Mouse (Mus musculus) liver (tissue): Measurements from ENCODE around the gene Slc2a13.
A peak's percentile ranks its signal among the peaks of the same experiment; 100 is the strongest.

ENCODE experiments used
- DNase-seq: peaks from one replicate; pipeline ENCODE4 v3.0.0-alpha.2; 2020; ENCODE audit warnings: mixed read lengths

Slc2a13 gene

DNA sequence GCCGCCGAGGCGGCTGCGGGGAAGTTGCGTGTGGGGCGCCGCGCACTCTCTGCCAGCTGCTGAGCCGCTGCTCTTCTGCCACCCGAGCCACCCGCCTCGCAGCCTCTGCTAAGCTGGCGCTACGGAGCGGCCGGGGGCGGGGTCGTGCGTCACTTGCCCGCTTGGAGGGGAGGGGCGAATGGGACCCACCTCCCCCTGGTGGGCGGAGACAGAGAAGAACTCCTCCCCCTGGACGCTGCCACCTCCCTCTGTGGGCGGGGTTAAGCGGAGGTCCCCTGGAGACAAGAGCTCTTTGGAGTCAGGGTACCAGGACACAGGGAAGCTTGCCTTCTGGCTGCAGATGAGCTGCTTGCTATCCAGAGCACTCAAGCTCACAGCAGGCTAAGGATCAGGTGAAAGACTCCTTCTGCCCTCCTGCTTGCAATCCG is at the start of gene Slc2a13:
Gene Slc2a13 (minus strand): TSS at position 151 of the 428 bp plus-strand sequence.
- DNase-seq = peak; percentile 84

DNA sequence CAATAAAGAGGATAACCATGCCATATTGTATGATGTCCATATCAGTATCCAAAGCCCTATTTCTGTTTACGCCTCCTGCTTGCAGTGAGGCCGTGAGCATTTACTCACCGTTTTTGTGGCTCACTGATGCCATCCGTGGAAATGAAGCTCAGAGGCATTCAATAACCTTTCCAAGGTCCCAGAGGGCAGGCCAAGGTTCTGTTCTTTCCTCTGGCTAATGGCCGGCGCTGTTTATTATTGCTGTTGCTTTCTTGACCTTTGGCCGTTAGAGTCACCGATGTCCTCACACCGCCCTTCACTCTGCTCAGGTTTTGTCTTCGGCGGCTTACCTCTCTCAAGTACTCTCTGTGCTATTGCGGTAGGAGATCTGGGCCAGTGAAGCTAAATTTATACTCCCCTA is 43.0 kb upstream of the Slc2a13 start:
- no peak for DNase-seq

DNA sequence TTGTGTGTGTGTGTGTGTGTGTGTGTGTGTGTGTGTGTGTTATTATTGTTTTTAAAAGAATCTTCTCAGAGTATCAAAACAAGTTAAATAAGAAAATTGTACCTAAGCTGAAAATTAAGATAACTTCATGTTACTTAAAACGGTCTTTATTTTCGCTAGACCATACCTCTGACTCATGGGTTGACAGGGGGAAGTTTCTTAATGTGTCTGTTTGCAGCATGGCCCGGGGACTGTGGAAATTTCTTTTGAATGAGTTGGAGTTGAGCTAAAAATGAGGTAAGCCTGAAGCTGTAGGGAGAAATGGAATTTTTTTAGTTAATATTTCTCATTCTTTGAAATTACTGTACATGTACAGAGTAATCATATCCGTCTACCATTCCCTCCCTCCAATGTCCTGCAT is 42.5 kb upstream of the Slc2a13 start:
- DNase-seq = no peak

DNA sequence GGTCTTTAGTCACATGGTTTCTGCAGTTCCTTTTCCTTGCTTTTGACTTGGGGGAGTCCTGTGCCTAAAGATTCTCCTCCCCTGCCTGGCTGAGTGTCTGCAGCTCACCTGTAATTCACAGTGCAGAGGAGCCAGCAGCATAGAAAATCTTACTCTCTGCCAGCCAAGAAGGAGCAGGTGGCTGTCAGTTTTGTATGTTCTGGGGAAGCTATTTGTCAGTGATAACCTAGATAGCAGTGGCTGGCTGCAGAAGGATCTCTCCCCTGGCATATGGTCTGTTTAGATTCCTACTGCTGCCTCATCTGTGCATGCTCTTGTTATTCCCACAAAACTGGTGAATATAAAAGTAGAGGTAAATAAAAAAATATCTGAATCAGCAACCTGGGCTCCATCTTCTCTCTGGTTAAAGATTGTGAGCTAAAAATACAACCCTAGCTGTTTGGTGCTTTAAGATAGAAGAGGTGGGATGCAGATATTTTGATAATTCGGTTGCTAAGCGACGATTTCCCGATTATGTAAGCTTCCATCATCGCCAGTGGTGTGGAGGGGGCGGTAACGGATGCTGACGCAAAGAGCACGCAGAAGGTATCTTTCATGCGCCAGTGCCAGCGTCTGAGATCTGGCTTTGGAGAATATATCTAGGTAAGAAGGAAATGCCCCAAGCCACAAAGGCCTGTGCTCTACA is 41.1 kb upstream of the Slc2a13 start:
- DNase-seq = no peak

DNA sequence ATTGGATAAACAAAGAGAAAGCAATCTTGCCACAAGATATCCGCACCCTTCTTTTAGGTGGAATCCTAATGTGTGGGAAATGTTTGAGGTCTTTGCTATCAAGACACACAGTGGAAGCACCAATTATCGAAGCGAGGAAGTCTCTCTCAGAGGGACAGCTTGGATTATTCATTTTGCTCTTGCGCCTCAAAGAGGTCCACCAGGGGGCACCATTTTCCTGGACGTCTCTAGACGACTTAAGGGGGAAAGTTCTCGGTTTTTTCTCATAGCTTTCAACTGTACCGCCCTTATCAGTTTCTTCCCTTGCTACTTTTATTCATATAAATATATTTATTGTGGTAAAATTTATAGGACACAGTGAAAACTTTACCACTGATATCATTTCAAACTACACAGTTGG is 36.7 kb upstream of the Slc2a13 start:
- DNase-seq = peak; percentile 58

DNA sequence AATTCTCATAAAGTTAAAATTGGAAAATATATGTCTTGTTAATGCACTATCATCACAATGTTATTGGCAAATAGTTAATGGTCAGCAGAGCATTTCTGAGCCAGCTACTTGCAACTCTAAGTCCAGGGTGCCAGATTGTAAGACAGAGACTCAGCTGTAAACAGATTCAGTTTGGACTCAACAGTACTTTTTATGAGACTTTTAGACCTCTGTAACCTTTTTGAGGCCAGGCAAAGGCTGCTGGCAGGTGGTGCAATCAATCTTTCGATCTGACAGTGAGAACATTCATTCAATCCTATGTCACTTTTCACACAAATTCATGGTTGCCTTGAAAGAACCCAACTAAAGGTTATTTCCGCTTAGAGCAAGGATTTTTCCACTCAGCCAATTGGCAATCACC is 35.8 kb upstream of the Slc2a13 start:
- no peak for DNase-seq

DNA sequence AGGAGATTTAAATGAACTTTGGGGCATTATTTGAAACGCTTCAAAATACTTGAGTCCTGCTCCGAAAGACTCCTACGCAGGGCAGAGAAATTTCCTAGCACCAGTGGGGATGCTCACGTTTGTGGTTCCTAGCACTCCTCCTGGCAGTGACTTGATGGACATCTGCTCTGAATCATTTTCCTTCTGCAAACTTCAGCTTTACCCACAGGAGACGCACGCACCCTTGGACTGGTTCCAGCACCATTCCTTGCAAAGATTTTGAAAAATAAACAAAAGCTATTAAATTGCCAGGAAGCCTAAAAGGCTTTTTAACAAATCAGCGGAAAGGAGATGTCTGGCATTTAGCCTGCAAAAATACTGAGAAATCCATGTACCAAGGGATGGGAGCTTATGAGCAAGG is 28.1 kb upstream of the Slc2a13 start:
- no peak for DNase-seq

DNA sequence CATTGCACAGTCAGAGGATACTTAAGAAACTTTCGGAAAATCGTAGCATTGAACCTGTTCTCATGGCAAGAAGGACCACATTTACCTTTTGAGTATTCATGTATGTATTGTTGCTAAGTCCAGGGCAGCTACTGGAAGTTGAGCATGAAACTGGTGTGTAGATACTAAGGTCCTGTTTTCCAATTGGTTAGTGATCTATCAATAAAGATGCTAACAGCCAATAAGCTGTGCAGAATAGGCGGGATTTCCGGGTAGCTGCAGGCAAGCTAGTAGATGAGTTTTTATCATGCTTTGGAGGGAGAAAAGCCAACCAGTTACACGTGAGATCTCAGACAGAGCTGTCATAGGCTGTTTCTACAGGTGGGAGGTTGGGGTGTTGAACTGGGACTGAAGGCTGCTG is 24.2 kb upstream of the Slc2a13 start:
- DNase-seq = no peak

DNA sequence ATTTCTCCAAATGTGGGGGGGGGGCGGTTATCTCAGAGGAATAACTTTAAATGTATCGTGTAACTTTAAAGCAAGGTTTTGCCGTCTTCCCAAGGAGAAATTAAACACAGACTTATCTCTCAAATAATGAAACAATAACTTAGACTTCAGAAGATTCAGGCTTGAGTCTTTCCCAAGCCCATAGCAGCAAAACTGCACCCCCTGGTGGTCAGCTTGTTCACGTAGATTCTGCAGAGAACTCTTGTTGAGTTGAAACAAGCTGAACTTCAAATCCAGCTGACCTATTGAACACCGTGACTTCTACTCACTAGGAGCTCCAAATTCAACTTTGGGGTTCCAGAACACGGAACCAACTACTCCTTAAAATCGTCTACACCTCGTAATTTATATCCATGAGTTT is 1.4 kb upstream of the Slc2a13 start:
- DNase-seq = peak; percentile 73

DNA sequence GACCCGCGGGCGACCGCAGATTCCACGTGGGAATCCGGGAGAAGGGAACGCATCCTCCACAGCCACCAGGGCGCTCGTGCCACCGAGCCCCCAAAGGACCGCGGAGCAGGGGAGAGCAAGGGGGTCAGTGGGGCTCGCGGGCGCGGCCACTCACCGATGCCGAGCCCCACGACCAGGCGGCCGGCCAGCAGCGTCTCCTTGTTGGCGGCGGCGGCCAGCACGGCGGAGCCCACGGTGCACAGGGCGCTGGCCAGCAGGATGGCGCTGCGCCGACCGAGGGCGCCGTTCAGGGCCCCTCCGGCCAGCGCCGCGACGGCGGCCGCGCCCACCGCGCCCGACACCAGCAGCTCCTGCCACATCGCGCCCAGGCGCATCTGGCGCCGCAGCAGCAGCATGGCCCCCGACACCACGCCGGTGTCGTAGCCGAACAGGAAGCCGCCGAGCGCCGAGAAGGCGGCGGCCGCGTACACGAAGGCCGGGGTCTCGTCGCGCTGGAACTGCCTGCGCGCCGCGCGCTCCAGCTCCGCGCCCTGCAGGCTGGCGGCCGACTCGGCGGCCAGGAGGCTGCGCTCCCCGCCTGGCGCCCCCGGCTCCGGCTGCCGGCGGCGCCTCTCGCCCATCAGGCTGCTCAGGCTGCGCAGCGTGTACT is 516 bp downstream of the Slc2a13 start:
- peak; percentile 15 for DNase-seq

DNA sequence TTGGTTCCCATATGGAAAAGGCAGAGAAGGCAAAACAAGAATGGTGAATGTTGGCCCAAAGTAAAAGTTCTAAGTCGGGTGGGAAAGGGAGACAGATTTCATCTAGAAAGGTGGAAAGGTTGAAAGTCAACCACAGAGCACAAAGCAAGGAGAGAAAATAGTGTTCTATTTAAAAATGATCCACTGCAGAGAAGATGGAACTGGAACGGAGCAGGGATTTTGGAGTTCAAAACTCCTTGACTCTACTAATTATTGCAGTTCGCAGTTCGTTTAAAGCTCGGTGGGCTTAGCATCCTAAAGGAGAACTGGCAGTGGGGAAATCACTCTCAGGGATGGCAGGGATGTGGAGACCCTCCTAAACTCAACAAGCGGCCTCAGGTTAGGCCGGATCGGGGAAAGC is 1.1 kb downstream of the Slc2a13 start:
- DNase-seq = no peak

DNA sequence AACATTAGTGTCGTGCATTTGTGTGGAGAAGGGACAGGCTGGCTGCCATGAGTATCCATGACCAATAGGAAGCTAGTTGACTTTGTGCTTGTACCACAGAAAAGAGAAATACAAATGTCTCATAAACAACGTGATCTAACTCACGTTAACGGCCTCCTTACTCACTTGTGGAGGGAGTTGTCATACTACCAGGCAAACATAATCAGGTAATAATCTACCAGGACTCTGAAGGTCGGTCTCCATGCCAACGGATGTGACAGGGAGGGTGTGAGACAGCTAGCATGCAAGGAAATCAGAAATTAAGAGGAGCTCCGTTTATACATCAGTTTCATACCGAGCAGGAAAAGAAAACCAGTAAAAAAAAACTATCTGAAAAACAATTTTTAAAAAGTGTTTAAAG is 6.3 kb downstream of the Slc2a13 start:
- no peak for DNase-seq

DNA sequence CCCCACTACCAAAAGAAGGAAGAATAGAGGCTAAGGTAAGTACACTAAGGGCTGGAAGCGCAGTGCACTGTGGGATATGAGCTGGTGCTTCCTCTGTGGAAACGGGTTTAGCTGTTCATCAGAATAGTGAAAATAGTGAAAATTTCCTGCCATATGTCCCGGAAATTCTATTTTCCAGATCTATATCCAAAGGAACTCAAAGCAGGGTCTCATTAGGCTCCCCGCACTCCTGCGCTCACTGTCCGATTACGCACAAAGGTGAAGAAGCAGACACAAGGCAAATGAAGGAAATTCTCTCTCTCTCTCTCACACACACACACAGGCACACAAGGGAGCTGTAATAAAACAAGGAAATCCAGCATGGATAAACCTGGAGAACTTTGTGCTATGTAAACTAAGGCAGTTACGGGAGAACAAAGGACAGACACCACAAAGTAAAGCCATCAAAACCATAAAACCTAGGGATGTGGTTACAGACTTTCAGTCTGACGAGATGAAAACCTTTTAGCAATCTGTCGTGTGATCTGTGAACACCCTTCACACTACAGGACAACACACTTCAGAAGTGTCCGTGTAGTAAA is 7.9 kb downstream of the Slc2a13 start:
- DNase-seq = no peak

DNA sequence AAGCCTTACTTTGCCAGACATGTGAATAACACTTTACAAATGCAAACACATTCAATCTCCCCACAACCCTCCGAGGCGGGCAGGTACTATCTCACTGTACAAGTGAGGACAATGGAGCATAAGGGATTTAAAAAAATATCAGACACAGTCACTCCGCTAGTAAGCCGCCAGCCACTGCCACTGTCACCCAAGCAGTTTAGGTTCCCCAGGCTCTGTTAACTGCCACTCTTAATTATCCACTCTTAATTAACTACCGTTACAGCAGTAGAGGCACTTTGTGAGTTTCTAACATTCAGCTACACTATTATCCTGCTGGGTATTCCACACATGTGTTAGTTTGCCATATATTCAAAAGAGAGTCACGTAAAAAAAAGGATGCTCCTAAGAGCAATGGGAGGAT is 11.3 kb downstream of the Slc2a13 start:
- DNase-seq = no peak

DNA sequence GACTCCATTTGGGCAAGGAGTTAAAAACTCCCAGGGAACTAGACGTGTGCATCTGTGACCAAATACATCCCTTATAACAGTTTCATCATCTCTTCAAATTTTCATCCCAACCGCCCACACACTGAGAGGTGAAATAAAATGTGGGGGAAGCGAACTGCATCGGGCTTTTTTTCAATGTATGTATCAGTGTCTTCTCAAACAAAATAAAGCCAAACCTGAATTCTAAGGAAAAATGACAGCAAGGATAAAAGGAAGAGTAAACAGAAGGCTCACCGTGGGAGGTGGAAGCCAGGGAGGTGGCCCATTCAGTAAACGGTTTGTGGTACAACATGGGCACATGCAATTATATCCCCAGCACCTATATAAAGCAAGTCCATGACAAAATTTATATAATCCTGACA is 17.7 kb downstream of the Slc2a13 start:
- no peak for DNase-seq

DNA sequence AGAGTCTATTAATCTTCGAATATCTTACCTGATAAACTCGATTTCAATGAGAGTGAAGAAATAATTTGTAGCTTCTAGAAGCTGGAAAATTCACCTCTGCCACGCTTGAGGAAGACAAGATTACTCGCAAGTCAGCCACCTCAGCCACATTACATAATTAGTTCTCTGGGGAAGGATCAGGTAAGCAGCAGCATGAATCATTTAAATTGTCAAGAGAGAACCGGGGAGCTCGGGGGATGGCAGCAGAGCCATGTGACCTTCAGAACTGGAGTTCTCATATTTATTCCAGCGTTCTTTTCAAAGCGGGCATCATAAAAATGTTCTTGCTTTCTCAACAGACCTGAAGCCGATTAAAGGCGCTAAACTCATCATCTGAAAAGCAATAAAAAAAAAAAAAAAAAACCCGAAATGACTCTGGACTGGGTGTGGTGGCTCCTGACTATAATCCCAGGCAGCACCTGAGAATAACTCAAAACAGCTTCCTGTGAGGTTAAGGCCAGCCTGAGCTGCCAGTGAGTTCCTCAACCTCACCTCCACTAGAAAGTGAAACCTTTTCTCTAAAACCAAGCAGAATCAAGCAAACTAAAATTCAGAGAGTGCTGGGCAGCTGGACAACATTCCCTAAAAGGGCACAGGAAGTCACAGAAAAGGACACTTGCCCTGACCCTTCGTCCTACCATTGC is 24.3 kb downstream of the Slc2a13 start:
- DNase-seq = no peak

DNA sequence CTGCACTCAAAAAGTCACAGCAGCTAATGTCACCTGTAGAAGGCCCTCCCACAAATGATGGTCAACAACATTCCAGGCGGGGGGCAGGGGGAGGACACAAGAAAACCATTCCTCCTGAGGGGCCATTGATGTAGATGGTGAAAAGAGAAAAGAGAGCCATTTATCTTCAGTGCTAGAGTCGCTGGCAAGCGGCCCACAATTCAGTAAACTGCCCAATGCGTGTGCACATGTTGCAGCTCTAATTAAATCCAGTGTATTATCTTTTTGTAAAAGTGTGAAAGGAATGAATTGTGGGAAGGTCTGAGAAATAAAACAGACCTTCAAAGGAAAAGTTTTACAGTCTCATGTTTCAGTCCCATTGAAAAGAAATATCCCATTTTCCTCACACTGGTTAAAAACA is 28.5 kb downstream of the Slc2a13 start:
- no peak for DNase-seq

DNA sequence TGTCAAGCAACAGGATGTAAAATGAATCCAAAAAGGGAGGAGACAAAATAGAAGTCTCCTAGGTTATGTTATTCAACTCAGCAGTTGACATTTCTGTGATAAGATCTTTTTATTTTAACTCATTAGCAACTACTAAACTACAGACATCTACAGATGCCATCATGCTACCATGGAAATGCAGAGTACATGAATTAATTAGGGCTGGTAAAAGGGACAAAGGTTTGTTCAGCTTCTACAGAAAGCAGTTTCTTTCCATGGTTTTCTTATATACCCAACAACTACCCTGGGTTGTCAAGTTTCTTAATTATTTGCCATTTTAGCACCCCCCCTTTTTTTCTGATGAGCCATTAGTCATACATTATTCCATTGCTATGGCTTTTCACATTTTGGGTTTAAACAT is 34.6 kb downstream of the Slc2a13 start:
- DNase-seq = no peak

DNA sequence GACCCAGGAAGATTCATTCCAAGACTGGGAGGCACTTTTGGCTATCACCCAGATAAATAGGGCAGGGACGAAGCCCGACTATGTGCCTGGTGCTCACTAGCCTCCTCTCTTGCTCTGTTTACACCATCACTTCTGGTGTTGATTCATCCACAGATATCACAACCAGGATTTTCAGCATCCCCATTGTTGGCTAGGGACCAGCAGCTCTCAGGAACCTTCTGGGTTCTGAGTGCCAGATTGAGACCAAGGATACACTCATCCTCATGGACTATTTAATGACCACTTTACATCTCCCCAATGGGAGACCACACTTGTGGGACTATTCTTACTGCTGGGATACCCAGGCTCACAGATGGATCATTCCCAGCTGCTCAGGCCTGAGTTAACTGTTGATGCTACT is 46.2 kb downstream of the Slc2a13 start:
- DNase-seq = no peak

DNA sequence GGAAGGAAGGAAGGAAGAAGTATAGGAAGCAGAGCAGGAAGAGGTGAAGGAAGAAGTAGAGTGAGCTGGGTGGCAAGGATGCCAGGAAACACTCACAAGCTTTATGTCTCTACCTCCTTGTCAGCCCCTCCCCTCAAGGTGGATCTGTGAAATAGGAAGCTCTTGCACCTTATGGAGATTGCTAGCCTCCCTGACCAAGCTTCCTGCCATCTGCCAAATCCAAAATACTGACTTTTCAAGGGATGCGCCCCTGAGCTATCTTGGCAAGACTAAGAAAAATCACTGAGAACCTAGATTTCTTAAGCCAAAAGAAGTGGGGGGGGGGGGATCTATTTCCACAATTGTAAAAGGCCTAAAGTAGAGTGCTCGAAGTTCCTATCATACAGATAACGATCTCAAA is 46.9 kb downstream of the Slc2a13 start:
- no peak for DNase-seq

DNA sequence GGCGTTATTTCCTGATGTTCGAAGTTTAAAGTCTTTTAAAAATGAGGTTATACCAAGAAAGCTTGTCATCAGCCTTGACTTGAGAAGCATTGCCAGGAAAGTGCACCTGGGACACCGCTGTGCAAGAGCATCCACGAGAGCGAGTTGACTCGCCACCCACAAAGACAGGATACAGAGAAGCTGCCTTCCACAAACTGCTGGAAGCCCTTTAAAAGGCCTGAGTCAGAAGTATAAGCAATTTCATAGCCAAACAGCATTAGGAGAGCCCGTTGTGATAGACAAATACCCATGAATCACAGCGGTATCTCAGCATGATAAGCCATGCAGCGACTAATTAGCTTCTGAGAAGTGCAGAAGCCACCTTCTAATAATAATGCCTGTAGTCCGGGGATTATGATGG is 48.6 kb downstream of the Slc2a13 start:
- DNase-seq = no peak

DNA sequence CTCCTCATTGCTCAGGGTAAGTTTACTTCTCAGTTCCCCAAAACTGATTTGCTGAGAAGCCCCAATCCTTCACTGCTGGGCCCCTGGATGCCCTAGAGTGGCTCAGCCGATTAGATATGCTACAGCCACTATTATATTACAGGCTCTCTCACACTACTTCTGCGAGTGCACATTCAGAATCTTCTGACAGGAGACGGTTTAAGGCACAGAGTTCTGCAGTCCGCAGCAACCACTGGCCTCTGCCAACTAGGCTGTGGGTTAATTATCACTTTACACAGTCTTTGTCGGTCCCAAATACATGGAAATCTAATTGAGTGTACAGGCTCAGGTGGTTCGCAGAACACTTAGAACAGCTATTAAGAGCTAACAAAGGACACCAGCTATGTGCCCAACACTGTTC is 69.8 kb downstream of the Slc2a13 start:
- DNase-seq = no peak

DNA sequence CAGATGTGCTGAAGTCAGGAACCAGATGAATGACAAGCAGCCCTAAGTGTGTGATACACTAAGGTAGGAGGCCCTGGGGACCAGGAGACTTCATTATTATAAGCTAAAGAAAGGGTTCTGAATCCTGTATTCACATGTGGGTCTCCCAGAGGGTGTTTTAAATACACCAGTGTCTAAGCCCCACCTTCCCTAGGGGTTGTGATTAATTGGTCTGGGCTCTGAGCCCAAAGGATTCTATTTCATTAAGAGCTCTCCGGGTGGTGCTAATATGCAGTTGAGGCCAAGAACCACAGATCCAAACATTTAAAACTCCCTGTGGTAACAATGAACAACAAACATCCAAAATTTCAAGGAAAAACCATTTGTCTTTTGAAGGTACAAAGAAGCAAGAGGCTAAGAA is 70.4 kb downstream of the Slc2a13 start:
- no peak for DNase-seq

DNA sequence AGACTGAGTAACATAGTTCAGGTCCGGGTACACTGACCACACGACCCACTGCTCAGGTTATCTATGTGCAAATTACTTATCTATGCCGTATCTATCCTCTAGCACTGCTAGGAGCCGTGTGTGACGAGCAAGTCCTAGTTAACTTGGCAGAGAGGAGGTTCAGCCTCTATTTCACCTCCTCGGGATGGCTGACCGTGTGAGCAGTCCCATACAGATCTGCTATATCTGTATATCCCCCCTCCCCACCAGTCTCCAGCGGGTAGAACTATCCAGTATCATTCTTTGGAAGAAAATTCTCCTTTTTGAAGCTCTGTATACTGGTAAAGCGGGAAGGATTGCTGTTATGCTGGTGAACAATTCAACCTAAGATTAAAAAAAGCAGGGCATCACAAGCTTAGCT is 70.8 kb downstream of the Slc2a13 start:
- DNase-seq = no peak
